Mouse (Mus musculus) spleen, adult 2 months (tissue): ENCODE measurements around the gene Sema5a.

Experiments
- CTCF ChIP-seq: fragments of 200-500 bp; IDR thresholded peaks from 2 replicates; pipeline ENCODE4 v1.5.1; 2011; ENCODE audit warnings: mild to moderate bottlenecking, inconsistent platforms; ENCODE audit not compliant: insufficient read depth, insufficient read length, insufficient replicate concordance; ENCODE audit errors: extremely low read depth
- POLR2A ChIP-seq: fragments of 200-500 bp; IDR thresholded peaks from 2 replicates; pipeline ENCODE4 v1.6.1; 2011; ENCODE audit warnings: low read depth, low read length, inconsistent platforms

- TF ChIP-seq CTCF = no peak
- TF ChIP-seq POLR2A = no peak
Measured at GRCm38 (mm10) chr15:32265378-32265934, 20.8 kb downstream of the Sema5a start.
